Mouse (Mus musculus): ENCODE data around the gene Hist1h2ah.

Hist1h2ah gene

GRCm38 (mm10) chr13:22007872-22008271 lies 27.5 kb downstream of the Hist1h2ah start:
- no peak for DNase-seq

- no peak for DNase-seq
Observed at GRCm38 (mm10) chr13:22007121-22007510, 28.3 kb downstream of the Hist1h2ah start.

GRCm38 (mm10) chr13:22006334-22007120 lies 28.8 kb downstream of the Hist1h2ah start:
- DNase-seq = peak in 1 of 2 experiments; percentile 28

- DNase-seq = no peak
Observed at GRCm38 (mm10) chr13:22005605-22006333, 29.6 kb downstream of the Hist1h2ah start.

GRCm38 (mm10) chr13:22001823-22002222 lies 33.5 kb downstream of the Hist1h2ah start:
- DNase-seq = no peak

GRCm38 (mm10) chr13:22001346-22001745 lies 34.0 kb downstream of the Hist1h2ah start:
- DNase-seq = no peak

GRCm38 (mm10) chr13:21999147-21999546 lies 36.2 kb downstream of the Hist1h2ah start:
- DNase-seq = no peak

- no peak for DNase-seq
Observed at GRCm38 (mm10) chr13:21998412-21998811, 37.0 kb downstream of the Hist1h2ah start.

- no peak for DNase-seq
Observed at GRCm38 (mm10) chr13:21997821-21998220, 37.5 kb downstream of the Hist1h2ah start.

GRCm38 (mm10) chr13:21997201-21997820 lies 38.1 kb downstream of the Hist1h2ah start:
- no peak for DNase-seq

- DNase-seq = no peak
Observed at GRCm38 (mm10) chr13:21996840-21997185, 38.6 kb downstream of the Hist1h2ah start.

- no peak for DNase-seq
Observed at GRCm38 (mm10) chr13:21996101-21996839, 39.1 kb downstream of the Hist1h2ah start.

GRCm38 (mm10) chr13:21995331-21995914 lies 39.9 kb downstream of the Hist1h2ah start:
- DNase-seq = no peak

- DNase-seq = no peak
Observed at GRCm38 (mm10) chr13:21994896-21995295, 40.5 kb downstream of the Hist1h2ah start.

GRCm38 (mm10) chr13:21993957-21994738 lies 41.2 kb downstream of the Hist1h2ah start:
- no peak for DNase-seq

- no peak for DNase-seq
Observed at GRCm38 (mm10) chr13:21992550-21992949, 42.8 kb downstream of the Hist1h2ah start.
